Mouse (Mus musculus) v-Abl transformed pro-B cells (cell line): ENCODE data around the gene Arhgef19.

Source experiments
- in situ Hi-C, 2 experiments: fragments of 400-800 bp; cut with MboI; formaldehyde crosslinking; loops; one replicate each; pipeline ENCODE4 v1.15.1; 2025; ENCODE audit not compliant: unreplicated experiment in 2 of 2

The Arhgef19 gene

GRCm38 (mm10) chr4:141280471-141280870 lies 41.2 kb downstream of the Arhgef19 start:
- in situ Hi-C loops: loop anchor here in 1 of 2 experiments (25.0 kb wide), 1 partner anchor 593 kb away; no protein-coding TSS in a partner anchor

- in situ Hi-C loops: loop anchor here in 1 of 2 experiments (25.0 kb wide), 1 partner anchor 594 kb away; no protein-coding TSS in a partner anchor
These were observed 41.9 kb downstream of the Arhgef19 start for GRCm38 (mm10) chr4:141281153-141281552.

DNA sequence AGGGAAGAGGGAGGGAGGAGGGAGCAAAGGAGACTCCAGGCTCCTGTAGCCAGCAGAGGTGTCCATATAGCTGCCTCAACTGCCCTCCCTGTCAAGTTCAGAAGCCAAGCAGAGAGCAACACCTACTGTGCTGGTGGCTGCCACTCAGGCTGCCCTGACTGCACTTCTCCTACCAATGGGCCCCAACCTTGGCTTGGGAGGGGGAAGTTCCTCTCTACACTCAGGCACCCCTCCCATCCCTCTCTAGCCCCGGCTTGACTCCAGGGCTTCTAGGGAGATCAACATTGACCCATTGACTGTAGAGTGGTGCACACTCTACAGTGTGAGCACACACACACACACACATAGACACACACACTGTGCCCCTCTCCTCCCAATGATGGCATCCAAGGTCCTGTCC lies 42.3 kb downstream of the Arhgef19 start:
- in situ Hi-C loops: loop anchor here in 1 of 2 experiments (25.0 kb wide), 1 partner anchor 594 kb away; no protein-coding TSS in a partner anchor

- in situ Hi-C loops: loop anchor here in 1 of 2 experiments (25.0 kb wide), 1 partner anchor 595 kb away; no protein-coding TSS in a partner anchor
These were observed 42.8 kb downstream of the Arhgef19 start for GRCm38 (mm10) chr4:141282087-141282486.

- in situ Hi-C loops: loop anchor here in 1 of 2 experiments (25.0 kb wide), 1 partner anchor 595 kb away; no protein-coding TSS in a partner anchor
These were observed 43.3 kb downstream of the Arhgef19 start for GRCm38 (mm10) chr4:141282623-141283022.

- in situ Hi-C loops: loop anchor here in 1 of 2 experiments (25.0 kb wide), 1 partner anchor 596 kb away; no protein-coding TSS in a partner anchor
These were observed 44.0 kb downstream of the Arhgef19 start for GRCm38 (mm10) chr4:141283176-141283878.

DNA sequence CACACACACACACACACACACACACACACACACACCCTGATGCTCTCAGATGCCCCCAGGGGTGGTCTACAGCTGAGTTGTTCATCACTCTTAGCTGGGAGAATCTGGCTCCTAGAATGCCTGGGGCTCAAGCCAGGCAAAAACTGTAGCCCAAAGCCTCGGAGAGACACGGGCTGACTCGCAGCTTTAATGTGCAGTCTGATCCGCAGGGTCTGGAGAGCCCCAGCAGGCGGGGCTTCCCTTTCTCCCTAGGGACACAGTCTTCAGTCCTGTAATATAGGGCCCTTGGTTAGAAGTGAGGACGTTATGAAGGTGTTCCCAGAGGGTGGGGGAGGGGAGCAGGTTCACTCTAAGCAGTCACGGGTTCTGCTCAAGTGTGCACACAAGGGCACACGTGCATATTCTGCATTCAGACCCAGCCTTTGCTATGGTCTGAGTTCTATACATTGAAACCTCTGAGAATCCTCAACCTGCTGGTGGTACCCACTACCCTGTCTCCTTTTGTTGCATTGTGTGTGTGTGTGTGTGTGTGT lies 44.6 kb downstream of the Arhgef19 start:
- in situ Hi-C loops: loop anchor here in 1 of 2 experiments (25.0 kb wide), 1 partner anchor 597 kb away; no protein-coding TSS in a partner anchor

- in situ Hi-C loops: loop anchor here in 1 of 2 experiments (25.0 kb wide), 1 partner anchor 597 kb away; no protein-coding TSS in a partner anchor
These were observed 45.2 kb downstream of the Arhgef19 start for GRCm38 (mm10) chr4:141284486-141284885.

DNA sequence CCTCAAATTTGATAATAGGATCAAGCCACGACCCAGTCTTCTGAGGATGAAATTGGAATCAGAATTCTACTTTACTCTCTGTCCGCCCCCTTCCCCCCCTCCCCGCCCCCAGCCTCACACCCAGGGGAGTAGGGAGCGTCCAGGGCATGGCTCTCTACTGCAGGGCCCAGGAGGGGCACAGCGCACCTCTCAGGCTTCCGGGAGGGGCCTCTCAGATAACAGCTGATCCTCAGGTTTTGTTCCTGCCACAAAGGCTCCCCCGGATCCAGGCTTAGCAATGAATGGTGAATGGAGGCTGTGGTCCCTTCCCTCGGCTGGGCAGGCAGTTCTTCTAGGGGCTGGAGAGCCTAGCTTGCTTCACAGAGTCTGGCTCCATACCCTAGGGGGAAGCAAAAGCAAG lies 45.8 kb downstream of the Arhgef19 start:
- in situ Hi-C loops: loop anchor here in 1 of 2 experiments (25.0 kb wide), 1 partner anchor 598 kb away; no protein-coding TSS in a partner anchor

GRCm38 (mm10) chr4:141286860-141287517 lies 47.7 kb downstream of the Arhgef19 start:
- in situ Hi-C loops: loop anchor here in 1 of 2 experiments (25.0 kb wide), 1 partner anchor 600 kb away; no protein-coding TSS in a partner anchor

GRCm38 (mm10) chr4:141287518-141288004 lies 48.3 kb downstream of the Arhgef19 start:
- in situ Hi-C loops: loop anchor here in 1 of 2 experiments (25.0 kb wide), 1 partner anchor 600 kb away; no protein-coding TSS in a partner anchor

GRCm38 (mm10) chr4:141288152-141288551 lies 48.9 kb downstream of the Arhgef19 start:
- in situ Hi-C loops: loop anchor here in 1 of 2 experiments (25.0 kb wide), 1 partner anchor 601 kb away; no protein-coding TSS in a partner anchor

DNA sequence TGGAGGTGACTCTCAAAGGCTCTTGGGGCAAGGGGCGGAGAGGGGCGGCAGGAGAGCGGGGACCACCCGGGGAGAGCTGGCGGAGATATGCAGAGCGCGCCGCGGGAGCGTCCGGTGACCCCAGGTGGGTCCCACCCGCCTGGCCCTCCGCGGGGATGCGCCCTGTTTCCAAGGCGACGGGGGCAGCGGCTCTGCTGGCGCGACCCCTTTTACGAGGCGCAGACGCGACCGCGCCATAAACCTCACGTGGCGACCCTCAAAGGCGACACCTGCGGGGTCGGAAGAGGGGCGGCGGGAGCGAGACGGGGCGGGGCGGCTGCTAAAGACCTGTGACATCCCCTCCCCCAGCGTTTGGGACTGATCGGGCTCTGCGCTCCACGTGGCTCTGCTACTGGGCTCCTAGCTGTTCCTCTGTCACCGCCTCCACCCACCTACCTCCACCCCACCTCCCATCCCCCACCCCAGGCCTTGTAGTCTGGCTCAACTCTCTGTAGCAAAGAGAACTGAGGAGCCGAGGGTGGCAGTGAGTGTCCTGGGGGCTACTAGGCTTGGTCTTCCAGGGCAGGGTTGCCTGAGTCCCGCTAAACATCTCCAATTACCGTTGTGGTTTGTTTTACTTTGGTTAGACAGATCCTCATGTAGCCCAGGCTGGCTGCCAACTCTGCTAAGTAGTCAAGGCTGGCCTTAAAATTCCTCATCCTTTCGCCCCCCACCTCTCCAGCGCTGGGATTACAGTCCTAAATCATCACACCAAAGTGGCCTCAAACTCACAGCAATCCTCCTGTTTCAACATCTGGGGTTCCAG lies 52.5 kb downstream of the Arhgef19 start:
- in situ Hi-C loops: loop anchor here in 1 of 2 experiments (10.0 to 25.0 kb wide), 3 partner anchors 263 to 1873 kb away; no protein-coding TSS in a partner anchor

DNA sequence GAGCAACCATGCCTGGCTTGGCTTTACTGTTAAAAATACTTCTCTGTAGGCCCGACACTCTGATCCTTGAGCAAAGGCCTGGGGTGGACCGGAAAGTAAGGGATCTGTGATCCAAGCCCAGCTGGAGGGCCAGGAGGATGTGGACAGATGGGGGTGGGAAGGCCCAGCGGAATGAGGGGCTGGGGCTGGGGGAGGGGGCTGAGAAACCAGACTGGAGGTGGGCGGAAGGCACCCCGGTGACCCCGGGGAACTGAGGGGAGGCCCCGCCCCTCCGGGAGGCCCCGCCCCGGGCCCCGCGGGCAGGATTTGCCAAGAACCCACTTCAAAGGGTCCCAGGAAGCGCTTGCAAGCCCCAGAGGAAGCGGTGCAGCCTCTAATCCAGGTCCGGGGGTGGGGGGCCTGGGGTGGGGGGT lies 56.5 kb downstream of the Arhgef19 start:
- in situ Hi-C loops: loop anchor here in 1 of 2 experiments (10.0 to 25.0 kb wide), 3 partner anchors 259 to 1869 kb away; no protein-coding TSS in a partner anchor

DNA sequence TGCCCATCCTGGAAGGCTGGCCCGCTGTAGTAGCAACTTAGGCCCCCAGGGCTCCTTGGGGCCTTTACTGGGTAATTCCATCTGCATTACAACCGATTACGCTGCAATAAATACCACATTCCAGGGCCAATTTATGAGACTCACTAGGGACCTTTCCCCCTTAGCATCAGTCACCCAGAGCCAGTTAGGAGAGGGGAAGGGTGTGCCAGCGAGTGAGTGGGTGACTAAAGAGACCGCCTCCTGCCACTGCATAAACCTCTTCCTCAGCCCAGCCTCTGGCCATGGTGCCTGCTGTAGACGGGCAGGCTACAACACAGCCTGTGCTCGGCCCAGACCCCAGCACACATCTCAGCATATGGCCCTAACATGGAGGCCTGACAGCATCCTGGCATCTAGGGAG lies 58.6 kb downstream of the Arhgef19 start:
- in situ Hi-C loops: loop anchor here in 1 of 2 experiments (10.0 to 25.0 kb wide), 3 partner anchors 257 to 1867 kb away; no protein-coding TSS in a partner anchor

- in situ Hi-C loops: loop anchor here in 1 of 2 experiments (10.0 to 25.0 kb wide), 3 partner anchors 255 to 1865 kb away; no protein-coding TSS in a partner anchor
These were observed 60.1 kb downstream of the Arhgef19 start for GRCm38 (mm10) chr4:141299356-141299755.

DNA sequence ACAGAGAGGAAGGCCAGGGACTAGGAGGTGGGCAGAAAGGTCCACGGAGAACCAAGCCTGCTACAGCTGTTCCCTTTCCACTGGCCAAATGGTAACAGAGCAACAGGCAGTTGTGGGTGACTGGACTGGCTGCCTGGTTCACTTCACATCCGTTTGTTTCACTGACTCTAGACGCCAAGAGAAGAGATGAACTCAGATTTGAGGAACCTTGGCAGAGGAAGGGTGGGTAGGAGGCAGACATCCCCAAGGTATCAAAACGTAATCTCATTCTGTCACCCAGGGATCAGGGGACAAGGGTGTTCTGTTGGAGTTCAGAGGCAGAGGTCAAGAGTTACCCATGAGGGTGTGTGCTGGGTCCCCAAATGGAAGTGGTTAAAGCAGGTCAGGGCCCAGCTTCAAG lies 60.9 kb downstream of the Arhgef19 start:
- in situ Hi-C loops: loop anchor here in 1 of 2 experiments (5.0 kb wide), 1 partner anchor 492 kb away; the partner anchor contains the start of genes Casp9 and Dnajc16

GRCm38 (mm10) chr4:141301116-141301553 lies 61.8 kb downstream of the Arhgef19 start, which contains the start of gene Epha2:
TSS of gene Epha2 (plus strand) at chr4:141301240.
- in situ Hi-C loops: loop anchor here in 1 of 2 experiments (5.0 kb wide), 1 partner anchor 491 kb away; the partner anchor contains the start of genes Casp9 and Dnajc16
